Mouse (Mus musculus) hindbrain, embryonic 16.5 days (tissue): ENCODE data around the gene Apof. TPM values are rescaled to one million over a fixed set of nuclear protein-coding genes. Genes with fewer than 3 reads are reported as not detected.

Experiments
- ATAC-seq: fragments of 200-750 bp; cut with Nextera tagmentation; 2 replicates; pipeline ENCODE4 v1.8.0; 2017; ENCODE audit warnings: moderate TSS enrichment, moderate library complexity
- H3K27ac ChIP-seq: fragments of 300-500 bp; sonication (generic); 2 replicates; pipeline ENCODE4 v1.5.1; 2014; ENCODE audit warnings: low read depth, mild to moderate bottlenecking, control low read depth, low read length, moderate library complexity
- H3K27me3 ChIP-seq: fragments of 300-500 bp; sonication (generic); replicated peaks from 2 replicates; pipeline ENCODE4 v1.6.1; 2014; ENCODE audit warnings: low read length; ENCODE audit not compliant: control insufficient read depth, insufficient read depth
- H3K36me3 ChIP-seq: fragments of 300-500 bp; sonication (generic); 2 replicates; pipeline ENCODE4 v1.6.1; 2014; ENCODE audit warnings: mild to moderate bottlenecking, low read length, moderate library complexity, mixed read lengths; ENCODE audit not compliant: control insufficient read depth, insufficient read depth
- H3K4me1 ChIP-seq: fragments of 300-500 bp; sonication (generic); 2 replicates; pipeline ENCODE4 v1.6.1; 2014; ENCODE audit warnings: low read depth, low read length; ENCODE audit not compliant: control insufficient read depth, insufficient read depth
- H3K4me2 ChIP-seq: fragments of 300-500 bp; sonication (generic); 2 replicates; pipeline ENCODE4 v1.6.1; 2014; ENCODE audit warnings: mild to moderate bottlenecking, low read length, control low read depth, moderate library complexity
- H3K4me3 ChIP-seq: fragments of 300-500 bp; sonication (generic); 2 replicates; pipeline ENCODE4 v1.5.1; 2014; ENCODE audit warnings: mild to moderate bottlenecking, low read length, control low read depth, moderate library complexity
- H3K9ac ChIP-seq: fragments of 300-500 bp; sonication (generic); 2 replicates; pipeline ENCODE4 v1.6.1; 2014; ENCODE audit warnings: low read depth, mild to moderate bottlenecking, control low read depth, low read length, moderate library complexity
- H3K9me3 ChIP-seq: fragments of 300-500 bp; sonication (generic); 2 replicates; pipeline ENCODE4 v1.6.1; 2014; ENCODE audit warnings: mild to moderate bottlenecking, low read length, moderate library complexity; ENCODE audit not compliant: control insufficient read depth
- WGBS: fragments of 180-500 bp; shearing (Covaris S2); extraction: QIAGEN DNeasy Blood & Tissue Kit; methylation state at CpG from one replicate; pipeline ENCODE4 v1.1.7; 2014; 5-methylcytosine and 5-hydroxymethylcytosine counted together
- polyA plus RNA-seq: library from polyadenylated mRNA; unstranded; fragments of >200 nt; fragmentation: Nextera tagmentation; extraction: Ambion mirVana; gene quantifications from 2 replicates; pipeline ENCODE4 v1.2.1, GENCODE M21; 2015

The Apof gene
- 0.24 TPM in 1 of 2 replicates, not detected in the other for polyA plus RNA-seq

GRCm38 (mm10) chr10:128268371-128268770, at the start of gene Apof:
Gene Apof, plus strand, starts transcription at chr10:128268671.
- Histone ChIP-seq H3K9ac (no peak within 1 kb of the TSS), H3K36me3 (no peaks in the 10 kb centered on the region), H3K4me2 (no peak within 1 kb of the TSS), H3K27me3 (no peaks in the 10 kb centered on the region), H3K4me1 (peaks cover 4% of the 10 kb centered on the region; the same call in 1 of the 2 replicates), H3K27ac (no peak within 1 kb of the TSS), H3K4me3 (no peak within 1 kb of the TSS), H3K9me3 (no peaks in the 10 kb centered on the region)
- 85% methylated on average over 6 of the region's 6 CpGs for WGBS
- ATAC-seq = no peak

DNA sequence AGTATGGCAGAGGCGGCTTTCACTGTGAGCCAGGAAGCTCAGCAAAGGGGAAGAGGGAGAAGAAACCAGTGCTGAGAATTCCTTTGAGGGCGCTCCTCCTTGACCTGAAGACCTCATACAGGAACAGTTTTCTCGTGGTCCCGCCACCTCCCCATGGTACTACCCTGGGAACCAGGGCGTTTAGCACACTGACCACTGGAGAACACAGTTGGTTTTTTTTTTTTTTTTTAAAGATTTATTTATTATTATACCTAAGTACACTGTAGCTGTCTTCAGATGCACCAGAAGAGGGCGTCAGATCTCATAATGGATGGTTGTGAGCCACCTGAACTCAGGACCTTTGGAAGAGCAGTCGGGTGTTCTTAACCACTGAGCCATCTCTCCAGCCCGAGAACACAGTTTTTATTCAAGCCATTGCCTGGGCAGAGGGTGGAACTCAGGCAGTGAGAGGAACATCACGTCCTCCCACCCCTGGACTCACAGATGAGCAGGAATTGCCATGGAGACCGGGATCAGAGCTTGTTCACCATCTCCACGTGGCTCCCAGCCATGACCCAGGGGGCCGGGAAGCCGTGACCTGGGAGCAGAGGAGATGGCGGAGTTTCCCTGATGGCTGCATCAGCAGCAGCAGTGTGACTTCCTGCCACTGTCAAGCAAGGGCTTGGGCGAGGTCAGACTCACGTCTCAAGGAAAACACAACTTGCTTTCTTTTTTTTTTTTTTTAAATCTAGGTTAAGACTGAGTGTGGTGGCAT, 46.8 kb upstream of the Apof start:
- ATAC-seq = no peak
- H3K27me3 ChIP-seq = no peaks in the 10 kb centered on the region

DNA sequence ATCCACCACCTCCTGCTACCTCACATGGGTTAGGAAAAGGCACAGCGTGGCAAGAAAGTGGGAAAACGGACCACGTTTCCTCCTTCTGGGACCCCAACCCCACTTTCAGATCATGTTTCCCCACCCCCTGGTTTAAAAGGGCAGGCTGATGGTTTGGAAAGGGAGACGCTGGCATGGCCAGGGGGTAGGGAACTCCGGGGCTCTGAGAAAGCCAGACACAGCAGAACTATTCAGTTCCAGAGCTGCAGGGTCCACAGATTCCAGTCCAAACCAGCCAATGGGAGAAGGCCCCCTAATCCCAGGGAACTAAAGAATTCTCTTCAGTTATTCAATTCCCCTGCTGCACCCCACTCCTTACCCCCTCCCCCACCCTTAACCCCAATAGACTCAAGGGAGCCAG, 43.4 kb upstream of the Apof start:
- Histone ChIP-seq H3K4me1 (no peaks in the 10 kb centered on the region), H3K27me3 (no peaks in the 10 kb centered on the region), H3K27ac (no peak overlapping the region), H3K4me3 (no peak overlapping the region), H3K9ac (no peak overlapping the region), H3K36me3 (no peaks in the 10 kb centered on the region), H3K4me2 (no peak overlapping the region), H3K9me3 (no peaks in the 10 kb centered on the region)
- WGBS = 60% methylated on average over 5 of the region's 5 CpGs
- no peak for ATAC-seq

More for the DNA sequence above, 46.8 kb upstream of the Apof start:
- H3K9me3 ChIP-seq = no peaks in the 10 kb centered on the region
- H3K27ac ChIP-seq = no peak overlapping the region
- H3K9ac ChIP-seq = no peak overlapping the region
- H3K4me1 ChIP-seq = no peaks in the 10 kb centered on the region
- H3K36me3 ChIP-seq = no peaks in the 10 kb centered on the region
- no peak overlapping the region for H3K4me3 ChIP-seq
- no peak overlapping the region for H3K4me2 ChIP-seq
- 66% methylated on average over 16 of the region's 16 CpGs for WGBS

- H3K4me1 ChIP-seq = no peaks in the 10 kb centered on the region
- 47% methylated on average over 4 of the region's 4 CpGs for WGBS
- H3K27me3 ChIP-seq = no peaks in the 10 kb centered on the region
- no peak for ATAC-seq
- no peaks in the 10 kb centered on the region for H3K9me3 ChIP-seq
- no peaks in the 10 kb centered on the region for H3K36me3 ChIP-seq
- no peak within 1 kb of the TSS for H3K4me2 ChIP-seq
- no peak within 1 kb of the TSS for H3K27ac ChIP-seq
- H3K4me3 ChIP-seq = no peak within 1 kb of the TSS
- no peak within 1 kb of the TSS for H3K9ac ChIP-seq
These were observed 42.9 kb upstream of the Apof start, which contains the start of gene Mip for GRCm38 (mm10) chr10:128225538-128225937. Gene Mip, plus strand, starts transcription at chr10:128225838.

- Histone ChIP-seq H3K27ac (no peak overlapping the region), H3K9me3 (no peaks in the 10 kb centered on the region), H3K4me2 (no peak overlapping the region), H3K9ac (no peak overlapping the region), H3K36me3 (no peaks in the 10 kb centered on the region), H3K4me1 (peaks cover 4% of the 10 kb centered on the region), H3K27me3 (no peaks in the 10 kb centered on the region), H3K4me3 (no peak overlapping the region)
- ATAC-seq = no peak
- WGBS = 81% methylated on average over 9 of the region's 9 CpGs
These were observed 40.9 kb upstream of the Apof start for GRCm38 (mm10) chr10:128227592-128227991.

DNA sequence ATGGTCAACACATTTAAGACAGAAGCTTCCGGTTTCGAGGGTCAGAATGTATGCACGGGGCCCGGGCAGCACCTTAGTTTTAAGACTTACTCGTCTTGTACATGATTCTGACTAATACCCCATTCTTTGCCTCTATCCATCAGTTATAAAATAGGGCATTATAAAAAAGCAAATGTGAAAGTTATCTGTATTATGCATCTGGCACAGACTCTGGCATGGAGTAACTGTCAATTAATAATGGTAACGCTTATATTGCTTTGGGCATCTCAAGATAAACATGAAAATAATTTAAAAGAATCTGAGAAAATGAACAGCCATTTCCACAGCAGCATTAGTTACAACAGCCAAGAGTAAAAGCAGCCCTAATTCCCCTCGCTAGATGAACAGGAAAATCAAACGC, 40.5 kb upstream of the Apof start:
- WGBS = 95% methylated on average over 8 of the region's 8 CpGs
- Histone ChIP-seq H3K27ac (no peak overlapping the region), H3K4me3 (no peak overlapping the region), H3K4me1 (peaks cover 7% of the 10 kb centered on the region), H3K9ac (no peak overlapping the region), H3K9me3 (no peaks in the 10 kb centered on the region), H3K36me3 (no peaks in the 10 kb centered on the region), H3K4me2 (no peak overlapping the region), H3K27me3 (no peaks in the 10 kb centered on the region)
- ATAC-seq = no peak

DNA sequence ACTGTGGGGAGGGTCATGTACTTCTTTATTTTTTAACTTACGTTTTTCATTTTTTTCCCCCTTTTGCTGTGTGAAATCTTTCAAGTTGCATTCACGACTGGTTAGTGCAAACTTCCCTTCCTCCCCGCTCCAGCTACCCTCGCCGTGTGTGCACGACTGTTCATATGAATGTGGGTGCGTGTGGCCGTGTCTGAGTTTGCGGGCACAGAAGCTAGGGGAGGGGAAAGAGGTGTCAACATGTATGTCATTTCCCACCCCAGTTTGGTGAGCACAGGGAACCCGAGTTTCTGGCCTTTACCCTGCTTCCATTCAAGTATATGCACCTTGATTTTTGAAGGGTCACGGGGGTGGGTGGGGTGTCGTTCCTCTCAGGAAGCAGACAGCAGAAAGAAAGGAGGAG, 37.9 kb upstream of the Apof start:
- H3K36me3 ChIP-seq = no peaks in the 10 kb centered on the region
- H3K4me3 ChIP-seq = no peak overlapping the region
- H3K9ac ChIP-seq = no peak overlapping the region
- WGBS = 85% methylated on average over 12 of the region's 12 CpGs
- H3K4me2 ChIP-seq = no peak overlapping the region
- H3K27me3 ChIP-seq = no peaks in the 10 kb centered on the region
- no peak for ATAC-seq
- H3K4me1 ChIP-seq = peaks cover 7% of the 10 kb centered on the region
- H3K9me3 ChIP-seq = no peaks in the 10 kb centered on the region
- H3K27ac ChIP-seq = no peak overlapping the region

GRCm38 (mm10) chr10:128231146-128231545, 37.3 kb upstream of the Apof start:
- no peaks in the 10 kb centered on the region for H3K9me3 ChIP-seq
- H3K4me3 ChIP-seq = peak overlapping the region; percentile 81
- H3K27ac ChIP-seq = no peak overlapping the region
- WGBS = 25% methylated on average over 5 of the region's 5 CpGs
- H3K4me2 ChIP-seq = peak overlapping the region; percentile 62
- no peaks in the 10 kb centered on the region for H3K36me3 ChIP-seq
- H3K4me1 ChIP-seq = peaks cover 7% of the 10 kb centered on the region
- no peaks in the 10 kb centered on the region for H3K27me3 ChIP-seq
- no peak overlapping the region; the same call in 1 of the 2 replicates for H3K9ac ChIP-seq
- ATAC-seq = no peak

GRCm38 (mm10) chr10:128231697-128232419, 36.6 kb upstream of the Apof start, which contains the start of gene Timeless:
Gene Timeless, plus strand, starts transcription at chr10:128232065.
- ATAC-seq = peak; percentile 96
- Histone ChIP-seq H3K36me3 (no peaks in the 10 kb centered on the region), H3K4me2 (peak within 1 kb of the TSS; percentile 62), H3K27ac (peak within 1 kb of the TSS; percentile 90), H3K9me3 (no peaks in the 10 kb centered on the region), H3K4me3 (peak within 1 kb of the TSS; percentile 81), H3K27me3 (no peaks in the 10 kb centered on the region), H3K9ac (peak within 1 kb of the TSS; percentile 76), H3K4me1 (peaks cover 7% of the 10 kb centered on the region)
- WGBS = 0% methylated on average over 51 of the region's 58 CpGs
